Mouse (Mus musculus) liver, postnatal 0 days (tissue): ENCODE data around the gene Hoxb8.

Experiments
- CTCF ChIP-seq: sonication (generic); IDR thresholded peaks from 2 replicates; pipeline ENCODE4 v1.5.1; 2016; ENCODE audit warnings: antibody characterized with exemption, low read depth
- EP300 ChIP-seq: IDR thresholded peaks from 2 replicates; pipeline ENCODE4 v1.6.1; 2016; ENCODE audit warnings: antibody characterized with exemption, low read depth, mild to moderate bottlenecking

GRCm38 (mm10) chr11:96301837-96302236 lies 20.1 kb downstream of the Hoxb8 start:
- TF ChIP-seq EP300 (no peak), CTCF (no peak)
